Mouse (Mus musculus) myocyte (in vitro differentiated cells): Measurements from ENCODE around the gene Cyp2c38. TPM values are rescaled to one million over a fixed set of nuclear protein-coding genes. Genes with fewer than 3 reads are reported as not detected.
"Not testable (repeated sequence)": the region's sequence is repeated elsewhere in the genome, so short reads cannot be mapped to it uniquely, and the experiment has no call there.

Experiments used
- H3K27me3 ChIP-seq: one replicate; pipeline ENCODE4 v1.6.1; 2011; ENCODE audit not compliant: control insufficient read depth, insufficient read depth, insufficient read length
- H3K36me3 ChIP-seq: one replicate; pipeline ENCODE4 v1.6.1; 2011; ENCODE audit not compliant: control insufficient read depth, insufficient read depth
- H3K4me2 ChIP-seq: one replicate; pipeline ENCODE4 v1.6.1; 2011; ENCODE audit warnings: low read depth, control low read depth
- H3K4me3 ChIP-seq: one replicate; pipeline ENCODE4 v1.5.1; 2011; ENCODE audit warnings: mild to moderate bottlenecking, control low read depth, moderate library complexity
- H3K79me2 ChIP-seq: one replicate; pipeline ENCODE4 v1.6.1; 2011; ENCODE audit not compliant: control insufficient read depth, insufficient read depth
- H3ac ChIP-seq: one replicate; pipeline ENCODE4 v1.6.1; 2011; ENCODE audit not compliant: control insufficient read depth, insufficient read length
- CEBPB ChIP-seq: IDR thresholded peaks from 2 replicates; pipeline ENCODE4 v1.6.1; 2011; ENCODE audit warnings: mild to moderate bottlenecking, moderate library complexity; ENCODE audit not compliant: poor library complexity, insufficient read depth, severe bottlenecking
- E2F4 ChIP-seq: IDR thresholded peaks from one replicate; pipeline ENCODE4 v1.6.1; 2011; ENCODE audit warnings: mild to moderate bottlenecking, control low read depth, moderate library complexity; ENCODE audit not compliant: insufficient read depth
- MAX ChIP-seq: IDR thresholded peaks from one replicate; pipeline ENCODE4 v1.6.1; 2011; ENCODE audit warnings: low read depth, mild to moderate bottlenecking, control low read depth
- MYOD1 ChIP-seq, 3 experiments: IDR thresholded peaks; one replicate each; pipeline ENCODE4 v1.6.1; 2011; ENCODE audit warnings: control low read depth in 2 of 3, low read depth in 2 of 3, mild to moderate bottlenecking in 2 of 3, moderate library complexity in 1 of 3; ENCODE audit not compliant: insufficient read length in 2 of 3, control insufficient read depth in 1 of 3
- MYOG ChIP-seq, 3 experiments: IDR thresholded peaks; one replicate each; pipeline ENCODE4 v1.6.1; 2011; ENCODE audit warnings: control low read depth in 2 of 3, low read depth in 2 of 3, mild to moderate bottlenecking in 2 of 3; ENCODE audit not compliant: insufficient read length in 2 of 3, control insufficient read depth in 1 of 3, insufficient read depth in 1 of 3
- POLR2A ChIP-seq: IDR thresholded peaks from one replicate; pipeline ENCODE4 v1.6.1; 2011; ENCODE audit warnings: low read depth, mild to moderate bottlenecking, control low read depth, moderate library complexity; ENCODE audit not compliant: insufficient read length
- POLR2AphosphoS2 ChIP-seq: IDR thresholded peaks from one replicate; pipeline ENCODE4 v1.6.1; 2011; ENCODE audit warnings: low read depth, control low read depth; ENCODE audit not compliant: insufficient read length
- REST ChIP-seq: IDR thresholded peaks from one replicate; pipeline ENCODE4 v1.6.1; 2011; ENCODE audit warnings: mild to moderate bottlenecking, control low read depth, moderate library complexity; ENCODE audit not compliant: insufficient read depth, insufficient read length
- SRF ChIP-seq: IDR thresholded peaks from one replicate; pipeline ENCODE4 v1.6.1; 2011; ENCODE audit warnings: low read depth; ENCODE audit not compliant: control insufficient read depth, insufficient read length
- TCF12 ChIP-seq: IDR thresholded peaks from one replicate; pipeline ENCODE4 v1.6.1; 2011; ENCODE audit warnings: mild to moderate bottlenecking, control low read depth; ENCODE audit not compliant: poor library complexity, insufficient read depth, severe bottlenecking
- TCF3 ChIP-seq: IDR thresholded peaks from one replicate; pipeline ENCODE4 v1.6.1; 2011; ENCODE audit warnings: low read depth, control low read depth; ENCODE audit not compliant: insufficient read length
- USF1 ChIP-seq: IDR thresholded peaks from one replicate; pipeline ENCODE4 v1.6.1; 2011; ENCODE audit warnings: low read depth, mild to moderate bottlenecking, control low read depth, moderate library complexity
- polyA plus RNA-seq: library from polyadenylated mRNA; unstranded; fragments of >200 nt; fragmentation: generic; extraction: Trizol; gene quantifications from one replicate; pipeline ENCODE4 v1.2.1, GENCODE M21; 2012; ENCODE audit warnings: missing spikeins

Gene Cyp2c38
- polyA plus RNA-seq = not detected

- Histone ChIP-seq H3K36me3 (no peaks in the 10 kb centered on the region), H3K4me2 (no peak within 1 kb of the TSS), H3K4me3 (no peak within 1 kb of the TSS), H3K79me2 (no peaks in the 10 kb centered on the region), H3ac (no peak within 1 kb of the TSS), H3K27me3 (no peaks in the 10 kb centered on the region)
- TF ChIP-seq REST (no peak), POLR2A (no peak), POLR2AphosphoS2 (no peak), MYOD1 (IDR thresholded peaks at IDR 0.05; ENCODE audit: control insufficient read depth in 1 of 3, insufficient read length in 2 of 3, low read depth in 2 of 3) (no peak)
Observed at GRCm38 (mm10) chr19:39462941-39463340, at the start of gene Cyp2c38. TSS of gene Cyp2c38 (minus strand) at chr19:39463075.

DNA sequence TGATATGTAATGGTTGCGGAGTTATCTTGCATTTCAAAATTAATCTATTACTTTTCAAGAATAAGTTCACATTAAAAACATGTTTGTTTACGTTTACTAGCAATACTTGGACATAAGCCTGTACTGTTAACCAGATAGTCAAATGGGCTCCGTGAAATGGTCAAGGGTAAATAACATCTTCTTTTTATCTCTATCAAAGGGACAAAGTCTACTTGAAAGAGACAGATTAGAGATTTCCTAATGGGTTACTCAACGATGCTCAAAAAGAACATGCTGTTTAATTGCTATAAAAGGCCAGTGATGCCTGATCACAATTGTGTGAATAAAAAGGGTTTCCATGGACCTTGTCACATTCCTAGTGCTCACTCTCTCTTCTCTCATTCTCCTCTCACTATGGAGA is 47.7 kb upstream of the Cyp2c38 start, which contains the start of gene Cyp2c39:
Gene Cyp2c39, plus strand, starts transcription at position 329 of the 400 bp plus-strand sequence.
- Histone ChIP-seq H3K27me3 (no peaks in the 10 kb centered on the region), H3K4me2 (no peak within 1 kb of the TSS), H3ac (no peak within 1 kb of the TSS), H3K36me3 (no peaks in the 10 kb centered on the region), H3K79me2 (no peaks in the 10 kb centered on the region), H3K4me3 (no peak within 1 kb of the TSS)
- TF ChIP-seq POLR2AphosphoS2 = no peak
- TF ChIP-seq E2F4 = no peak

DNA sequence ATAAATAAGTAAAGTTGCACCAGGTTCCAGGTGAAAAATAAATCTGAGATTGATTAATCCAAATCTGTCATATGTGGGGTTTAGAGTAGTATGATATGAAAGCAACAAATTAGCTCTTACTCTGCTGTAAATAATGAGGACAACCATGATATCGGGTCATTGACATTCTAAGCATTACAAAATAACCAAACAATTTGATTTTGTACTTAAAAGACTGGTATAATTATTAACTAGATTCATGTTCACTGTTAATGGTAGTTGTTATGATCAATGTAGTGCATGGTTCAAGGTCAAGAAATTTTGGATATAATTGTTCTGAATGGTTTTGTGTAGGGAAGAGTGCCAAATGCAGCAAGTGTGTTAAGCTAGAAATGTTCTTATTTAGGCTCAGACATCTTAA is 46.7 kb upstream of the Cyp2c38 start:
- Histone ChIP-seq H3K79me2 (no peaks in the 10 kb centered on the region), H3K27me3 (no peaks in the 10 kb centered on the region), H3K4me3 (no peak overlapping the region), H3K36me3 (no peaks in the 10 kb centered on the region), H3K4me2 (no peak overlapping the region), H3ac (no peak overlapping the region)
- no peak for TF ChIP-seq TCF3
- TF ChIP-seq USF1 = no peak
- TF ChIP-seq REST = no peak
- no peak for TF ChIP-seq E2F4
- TF ChIP-seq MYOD1 (IDR thresholded peaks at IDR 0.05; ENCODE audit: control insufficient read depth in 1 of 3, insufficient read length in 2 of 3, low read depth in 2 of 3) = no peak
- no peak for TF ChIP-seq MAX
- TF ChIP-seq POLR2A = no peak
- no peak for TF ChIP-seq POLR2AphosphoS2
- no peak for TF ChIP-seq CEBPB
- no peak for TF ChIP-seq TCF12
- no peak for TF ChIP-seq MYOG (IDR thresholded peaks at IDR 0.05; ENCODE audit: control insufficient read depth in 1 of 3, insufficient read depth in 1 of 3, insufficient read length in 2 of 3, low read depth in 2 of 3)
- TF ChIP-seq SRF = no peak

DNA sequence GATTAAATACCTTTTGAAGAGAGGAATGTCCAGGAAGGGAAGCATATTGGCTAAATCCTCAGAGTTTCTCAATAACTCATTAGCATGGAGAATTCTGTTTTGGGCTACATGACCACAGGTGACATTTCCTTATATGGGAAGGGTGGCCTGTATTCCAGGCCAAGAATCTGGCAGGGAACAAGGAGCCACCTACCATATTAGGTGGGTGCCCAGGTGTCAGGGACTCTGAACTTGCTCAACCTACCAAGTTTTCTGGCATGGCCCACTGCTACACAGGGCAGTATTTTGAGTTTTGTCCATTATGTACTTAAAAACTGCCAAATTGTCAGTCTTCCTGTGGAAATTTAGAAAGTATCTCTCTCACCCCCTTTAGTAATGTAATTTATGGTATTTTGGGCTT is 43.5 kb upstream of the Cyp2c38 start:
- H3ac ChIP-seq = no peak overlapping the region
- no peaks in the 10 kb centered on the region for H3K79me2 ChIP-seq
- no peaks in the 10 kb centered on the region for H3K36me3 ChIP-seq
- TF ChIP-seq POLR2A (no peak), POLR2AphosphoS2 (no peak), MAX (no peak), TCF12 (no peak), USF1 (no peak), E2F4 (no peak), MYOD1 (IDR thresholded peaks at IDR 0.05; ENCODE audit: control insufficient read depth in 1 of 3, insufficient read length in 2 of 3, low read depth in 2 of 3) (no peak), TCF3 (no peak), REST (no peak)
- H3K27me3 ChIP-seq = no peaks in the 10 kb centered on the region
- no peak overlapping the region for H3K4me3 ChIP-seq
- no peak overlapping the region for H3K4me2 ChIP-seq

GRCm38 (mm10) chr19:39483961-39484360 is 21.1 kb upstream of the Cyp2c38 start:
- H3K36me3 ChIP-seq, H3K4me3 ChIP-seq, H3K4me2 ChIP-seq, H3K79me2 ChIP-seq, H3K27me3 ChIP-seq, H3ac ChIP-seq: not testable (repeated sequence)

GRCm38 (mm10) chr19:39463923-39464322 is 1.0 kb upstream of the Cyp2c38 start:
- H3K79me2 ChIP-seq = no peaks in the 10 kb centered on the region
- H3ac ChIP-seq = no peak overlapping the region
- no peaks in the 10 kb centered on the region for H3K27me3 ChIP-seq
- TF ChIP-seq CEBPB (no peak), MYOG (IDR thresholded peaks at IDR 0.05; ENCODE audit: control insufficient read depth in 1 of 3, insufficient read depth in 1 of 3, insufficient read length in 2 of 3, low read depth in 2 of 3) (no peak), TCF3 (no peak), SRF (no peak), POLR2A (no peak), REST (no peak), E2F4 (no peak), MAX (no peak), POLR2AphosphoS2 (no peak), USF1 (no peak), MYOD1 (IDR thresholded peaks at IDR 0.05; ENCODE audit: control insufficient read depth in 1 of 3, insufficient read length in 2 of 3, low read depth in 2 of 3) (no peak), TCF12 (no peak)
- no peak overlapping the region for H3K4me3 ChIP-seq
- no peaks in the 10 kb centered on the region for H3K36me3 ChIP-seq
- no peak overlapping the region for H3K4me2 ChIP-seq
